Mouse (Mus musculus): ENCODE data around the gene Selplg. TPM values are rescaled to one million over a fixed set of nuclear protein-coding genes. Genes with fewer than 3 reads are reported as not detected.

The Selplg gene
- polyA plus RNA-seq, 1 experiment from 2014 or later = 18.9 TPM

DNA sequence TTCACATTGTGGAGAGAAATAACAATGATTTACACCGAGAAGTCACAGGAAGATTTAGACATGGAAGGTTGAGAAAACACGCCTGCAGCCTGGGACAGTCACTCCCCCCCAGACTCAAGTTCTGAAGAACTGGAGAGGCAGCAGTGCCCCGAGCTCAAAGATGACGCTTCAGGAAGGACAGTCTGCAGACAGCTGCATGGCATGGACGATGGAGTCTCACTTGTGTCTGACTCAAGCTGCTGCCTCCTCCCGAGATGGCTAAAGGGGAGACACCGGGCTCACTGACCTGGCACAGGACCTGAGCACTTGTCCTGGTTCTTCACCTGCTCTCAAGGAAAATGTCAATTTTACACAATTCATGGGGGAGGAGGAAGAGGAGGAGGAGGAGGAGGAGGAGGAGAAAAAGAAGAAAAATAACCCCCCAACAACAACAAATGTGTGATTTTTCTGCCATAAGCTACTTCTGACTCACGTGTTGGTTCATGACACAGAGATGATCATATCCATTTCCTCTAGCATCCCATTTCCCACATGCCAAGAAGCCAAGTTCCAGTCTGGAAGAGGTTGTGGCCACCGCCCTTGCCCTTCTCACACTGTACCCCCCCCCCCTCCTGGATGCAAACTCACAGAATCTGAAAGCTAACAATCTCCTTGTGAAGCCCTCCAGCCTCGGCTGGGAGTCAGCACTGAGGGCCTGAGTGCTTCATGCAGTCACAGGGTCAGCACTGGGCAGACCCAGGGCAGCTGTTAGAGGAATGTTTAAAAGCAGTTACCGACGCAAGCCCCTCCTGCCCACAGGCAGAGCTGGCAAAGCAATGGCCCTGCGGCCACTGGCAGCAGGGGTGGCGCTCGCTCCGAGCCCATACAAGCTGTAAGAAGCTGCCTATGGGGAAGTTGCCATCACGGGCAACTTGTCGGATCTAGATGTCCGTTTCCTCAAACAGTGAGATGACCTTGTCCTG, 41.9 kb upstream of the Selplg start:
- 73% methylated on average over 19 of the region's 19 CpGs for WGBS (ENCODE audit: insufficient replicate concordance)
- no peak for DNase-seq

DNA sequence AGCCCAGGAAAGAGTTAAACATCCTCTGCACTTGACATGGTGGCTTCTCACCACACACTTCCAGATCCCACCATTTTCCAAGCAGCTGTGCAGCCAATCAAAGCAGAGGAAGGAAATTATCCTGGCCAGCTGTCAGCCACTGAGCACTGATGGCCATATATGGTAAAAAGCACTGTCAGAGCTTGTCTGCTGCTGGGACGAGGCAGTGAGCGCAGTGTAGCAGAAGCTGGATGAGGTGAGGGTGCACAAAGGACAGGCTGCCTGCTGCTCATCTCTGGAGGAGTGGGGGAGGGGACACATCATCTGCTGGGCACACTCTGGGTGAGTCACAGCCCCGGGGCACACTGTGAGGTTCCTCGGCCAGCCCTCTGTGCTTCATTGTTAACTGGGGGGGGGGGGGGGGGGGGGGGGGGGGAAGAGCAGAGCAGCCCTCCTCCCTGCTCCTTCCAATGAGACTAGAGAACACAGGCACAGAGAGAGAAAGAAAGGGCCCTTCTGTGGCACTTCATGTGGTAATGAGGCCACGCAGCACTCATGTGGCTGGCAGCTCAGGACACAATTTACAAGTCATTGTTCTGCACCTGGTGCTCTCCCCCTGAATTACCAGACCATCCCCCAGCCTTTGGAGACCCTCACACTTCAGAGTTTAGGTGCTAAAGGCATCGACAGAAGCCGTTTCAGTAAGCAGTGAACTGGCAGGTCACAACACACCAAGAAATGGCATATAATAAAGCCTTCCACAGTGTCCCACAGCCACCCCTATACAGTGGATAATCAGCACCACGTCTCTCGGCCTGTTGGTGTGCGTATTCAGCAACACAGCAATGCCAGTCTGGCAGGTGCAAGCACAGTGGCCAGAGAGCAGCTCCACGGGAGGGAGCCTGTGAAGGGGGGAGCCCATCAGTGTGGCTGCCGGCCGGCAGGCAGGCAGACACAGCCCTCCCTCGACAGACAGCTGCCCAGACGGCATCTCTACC, 40.8 kb upstream of the Selplg start:
- H3K9ac ChIP-seq (replicated peaks) = peak overlapping the region; percentile 26; the same call in 1 of the 2 replicates
- DNase-seq = peak; percentile 52
- H3K9me3 ChIP-seq (ENCODE audit: low read length) = no peaks in the 10 kb centered on the region
- H3K36me3 ChIP-seq (replicated peaks; ENCODE audit: insufficient read depth, low read length) = peaks cover 14% of the 10 kb centered on the region
- no peaks in the 10 kb centered on the region for H3K27me3 ChIP-seq (ENCODE audit: insufficient read depth, low read length)
- no peak overlapping the region for H3K4me2 ChIP-seq (ENCODE audit: low read depth, low read length)
- H3K27ac ChIP-seq (ENCODE audit: low read depth) = peak overlapping the region; percentile 75
- peak; percentile 72 for ATAC-seq
- no peak overlapping the region for H3K4me3 ChIP-seq (ENCODE audit: low read depth, low read length)
- 35% methylated on average over 15 of the region's 15 CpGs for WGBS (ENCODE audit: insufficient replicate concordance)
- peaks cover 40% of the 10 kb centered on the region for H3K4me1 ChIP-seq (ENCODE audit: insufficient read depth)
- TF ChIP-seq EP300 (IDR thresholded peaks at IDR 0.05; ENCODE audit: low read depth) (no peak), CTCF (IDR thresholded peaks at IDR 0.05; ENCODE audit: low read depth) (no peak)

More for the DNA sequence above, 41.9 kb upstream of the Selplg start:
- no peaks in the 10 kb centered on the region for H3K9me3 ChIP-seq (ENCODE audit: low read length)
- H3K4me2 ChIP-seq (ENCODE audit: low read depth, low read length) = no peak overlapping the region
- ATAC-seq = no peak
- H3K36me3 ChIP-seq (replicated peaks; ENCODE audit: insufficient read depth, low read length) = peaks cover 18% of the 10 kb centered on the region
- TF ChIP-seq EP300 (IDR thresholded peaks at IDR 0.05; ENCODE audit: low read depth) (no peak), CTCF (IDR thresholded peaks at IDR 0.05; ENCODE audit: low read depth) (no peak)
- no peak overlapping the region for H3K4me3 ChIP-seq (ENCODE audit: low read depth, low read length)
- H3K27me3 ChIP-seq (ENCODE audit: insufficient read depth, low read length) = no peaks in the 10 kb centered on the region
- peaks cover 34% of the 10 kb centered on the region for H3K4me1 ChIP-seq (ENCODE audit: insufficient read depth)
- H3K27ac ChIP-seq (ENCODE audit: low read depth) = no peak overlapping the region
- H3K9ac ChIP-seq (replicated peaks) = no peak overlapping the region

DNA sequence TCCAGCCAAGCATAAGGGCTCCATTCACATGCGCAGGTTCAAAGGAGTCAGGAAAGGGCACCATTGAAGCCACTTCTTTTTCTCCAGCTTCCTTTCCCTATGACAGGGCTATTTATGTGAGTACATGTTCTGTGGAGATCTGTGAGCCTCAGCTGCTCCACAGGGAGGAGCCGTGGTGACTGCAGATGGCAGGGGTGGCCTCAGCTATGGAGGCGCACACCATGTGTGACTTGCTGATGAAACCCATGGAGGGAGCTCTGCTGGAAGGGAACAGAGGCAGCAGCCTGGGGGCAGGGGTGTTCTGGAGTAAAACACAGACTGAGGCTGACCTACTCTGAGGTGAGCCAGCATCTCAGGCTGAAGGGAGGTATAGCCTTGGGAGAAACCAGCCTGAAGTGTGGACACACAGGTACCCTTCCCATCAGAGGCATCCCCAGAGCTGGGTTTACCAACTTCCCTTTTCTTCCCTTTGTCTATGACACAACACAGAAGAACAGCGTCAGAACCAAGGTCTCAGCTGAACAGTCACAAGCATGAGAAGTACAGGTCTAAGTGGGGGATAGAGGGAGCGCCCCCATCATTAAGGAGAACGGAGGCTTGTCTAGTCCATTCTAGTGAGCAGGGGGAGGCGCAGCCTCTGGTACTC, 39.6 kb upstream of the Selplg start:
- peaks cover 11% of the 10 kb centered on the region; the same call in 1 of the 2 replicates for H3K36me3 ChIP-seq (replicated peaks; ENCODE audit: insufficient read depth, low read length)
- ATAC-seq = 0 out of 2 replicates have a peak, but pooled peaks have one; percentile 11
- peaks cover 40% of the 10 kb centered on the region for H3K4me1 ChIP-seq (ENCODE audit: insufficient read depth)
- no peak overlapping the region for H3K9ac ChIP-seq (replicated peaks)
- no peaks in the 10 kb centered on the region for H3K27me3 ChIP-seq (ENCODE audit: insufficient read depth, low read length)
- H3K9me3 ChIP-seq (ENCODE audit: low read length) = no peaks in the 10 kb centered on the region
- H3K4me3 ChIP-seq (ENCODE audit: low read depth, low read length) = no peak overlapping the region
- TF ChIP-seq EP300 (IDR thresholded peaks at IDR 0.05; ENCODE audit: low read depth) (no peak), CTCF (IDR thresholded peaks at IDR 0.05; ENCODE audit: low read depth) (no peak)
- H3K4me2 ChIP-seq (ENCODE audit: low read depth, low read length) = no peak overlapping the region
- peak overlapping the region; percentile 75 for H3K27ac ChIP-seq (ENCODE audit: low read depth)
- no peak for DNase-seq
- WGBS (ENCODE audit: insufficient replicate concordance) = 64% methylated on average over 7 of the region's 7 CpGs

DNA sequence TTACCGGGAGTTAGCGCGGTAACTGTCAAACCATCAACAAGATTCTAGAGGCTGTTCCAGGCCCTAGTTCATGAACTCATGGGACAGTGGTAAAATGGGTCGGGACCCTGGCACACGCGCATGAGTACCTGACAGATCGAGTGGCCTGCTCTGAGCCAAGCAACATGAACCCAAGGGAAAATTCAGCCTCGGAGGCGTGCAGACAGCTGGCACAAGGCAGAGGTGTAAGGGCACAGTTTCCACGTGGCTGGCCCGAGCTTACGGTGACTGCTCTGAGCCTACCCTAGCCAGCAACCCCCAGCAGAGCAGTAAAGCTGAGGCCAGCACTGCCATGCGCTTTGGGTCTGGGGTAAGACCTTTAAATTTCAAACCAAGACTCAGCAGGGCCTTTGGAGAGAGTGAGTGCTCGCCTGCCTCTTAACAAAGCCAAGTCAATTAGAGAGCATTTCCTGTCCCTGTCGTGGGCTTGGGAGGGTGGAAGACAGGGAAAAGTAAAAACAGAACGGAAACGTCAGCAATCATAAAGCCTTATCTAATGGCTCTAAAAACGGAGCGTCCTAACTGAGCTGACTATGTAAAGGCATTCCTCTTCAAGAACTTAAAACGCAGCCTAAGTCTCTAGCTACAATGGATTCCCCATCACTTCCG, 38.1 kb upstream of the Selplg start:
- ATAC-seq (no peak), DNase-seq (no peak)
- Histone ChIP-seq H3K27ac (ENCODE audit: low read depth) (peak overlapping the region; percentile 58), H3K36me3 (replicated peaks; ENCODE audit: insufficient read depth, low read length) (peaks cover 5% of the 10 kb centered on the region; the same call in 1 of the 2 replicates), H3K4me3 (ENCODE audit: low read depth, low read length) (no peak overlapping the region), H3K27me3 (ENCODE audit: insufficient read depth, low read length) (no peaks in the 10 kb centered on the region), H3K4me2 (ENCODE audit: low read depth, low read length) (no peak overlapping the region), H3K4me1 (ENCODE audit: insufficient read depth) (peaks cover 40% of the 10 kb centered on the region), H3K9me3 (ENCODE audit: low read length) (no peaks in the 10 kb centered on the region), H3K9ac (replicated peaks) (no peak overlapping the region)
- WGBS (ENCODE audit: insufficient replicate concordance) = 44% methylated on average over 21 of the region's 21 CpGs
- no peak for TF ChIP-seq CTCF (IDR thresholded peaks at IDR 0.05; ENCODE audit: low read depth)
- TF ChIP-seq EP300 (IDR thresholded peaks at IDR 0.05; ENCODE audit: low read depth) = no peak

DNA sequence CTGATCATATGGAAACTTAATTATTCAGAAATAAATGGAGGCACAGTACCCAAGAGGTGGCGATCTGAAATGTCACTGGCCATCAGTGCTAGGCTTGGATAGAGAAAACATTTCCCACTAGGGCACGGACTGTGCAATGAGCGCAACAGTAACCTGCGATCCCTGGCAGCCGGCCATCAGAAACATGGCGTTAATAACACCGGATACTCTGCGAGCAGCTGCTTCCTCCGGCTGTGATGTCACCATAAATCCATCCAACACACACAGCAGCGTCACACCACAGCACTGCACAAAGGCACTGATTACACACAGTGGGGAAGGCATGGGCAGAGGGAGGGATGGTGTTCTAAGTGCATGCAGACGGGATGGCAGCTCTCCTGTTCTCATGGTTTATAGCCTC, 36.7 kb upstream of the Selplg start:
- ATAC-seq (peak; percentile 42), DNase-seq (peak; percentile 62)

More for the DNA sequence above, 36.7 kb upstream of the Selplg start:
- WGBS (ENCODE audit: insufficient replicate concordance) = 46% methylated on average over 11 of the region's 11 CpGs
- Histone ChIP-seq H3K4me3 (ENCODE audit: low read depth, low read length) (no peak overlapping the region), H3K4me2 (ENCODE audit: low read depth, low read length) (no peak overlapping the region), H3K4me1 (ENCODE audit: insufficient read depth) (peaks cover 39% of the 10 kb centered on the region), H3K9me3 (ENCODE audit: low read length) (no peaks in the 10 kb centered on the region), H3K36me3 (replicated peaks; ENCODE audit: insufficient read depth, low read length) (peaks cover 7% of the 10 kb centered on the region), H3K9ac (replicated peaks) (no peak overlapping the region), H3K27me3 (ENCODE audit: insufficient read depth, low read length) (no peaks in the 10 kb centered on the region), H3K27ac (ENCODE audit: low read depth) (no peak overlapping the region)
- TF ChIP-seq EP300 (IDR thresholded peaks at IDR 0.05; ENCODE audit: low read depth) (no peak), CTCF (IDR thresholded peaks at IDR 0.05; ENCODE audit: low read depth) (no peak)

All from liver, postnatal 0 days (tissue).